Mouse (Mus musculus) embryonic fibroblast, embryonic 13.5 days (primary cell): Measurements from ENCODE around the gene Cfb.

Experiments used
- CTCF ChIP-seq: IDR thresholded peaks from 2 replicates; pipeline ENCODE4 v1.5.1; 2011; ENCODE audit warnings: mild to moderate bottlenecking, control low read depth, low read length, moderate library complexity, borderline replicate concordance; ENCODE audit not compliant: insufficient read depth
- POLR2A ChIP-seq: IDR thresholded peaks from 2 replicates; pipeline ENCODE4 v1.6.1; 2011; ENCODE audit warnings: low read depth, mild to moderate bottlenecking, control low read depth, low read length, moderate library complexity

DNA sequence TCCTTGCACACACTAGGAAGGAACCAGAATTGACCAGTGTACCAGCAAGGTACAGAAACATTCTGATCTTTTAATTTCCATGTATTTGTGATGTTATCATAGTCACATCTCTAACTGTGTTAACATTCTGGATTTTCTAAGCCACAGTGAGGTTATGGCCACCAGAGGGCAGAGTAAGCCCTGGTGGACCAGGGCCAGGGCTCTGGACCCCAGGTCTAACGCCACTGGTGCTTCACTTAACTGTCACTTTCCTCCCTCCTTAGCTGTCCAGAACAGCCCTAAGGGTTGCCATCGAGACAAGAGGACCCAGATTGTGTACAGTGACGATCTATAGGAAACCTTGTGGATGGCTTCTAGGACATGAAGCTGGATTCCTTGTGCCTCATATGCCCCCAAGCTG lies 6.5 kb downstream of the Cfb start:
- TF ChIP-seq CTCF (peak; percentile 62), POLR2A (no peak)
